Mouse (Mus musculus) bone marrow, adult 2 months (tissue): ENCODE results near the gene Gm11172. TPM values are rescaled to one million over a fixed set of nuclear protein-coding genes. Genes with fewer than 3 reads are reported as not detected.
"Not testable (repeated sequence)": the region's sequence is repeated elsewhere in the genome, so short reads cannot be mapped to it uniquely, and the experiment has no call there.

Experiments used
- H3K27ac ChIP-seq: fragments of 200-500 bp; 2 replicates; pipeline ENCODE4 v1.5.1; 2012; ENCODE audit warnings: low read depth, mild to moderate bottlenecking, control low read depth, inconsistent platforms, low read length; ENCODE audit not compliant: control insufficient read depth, poor library complexity, insufficient read depth
- H3K4me1 ChIP-seq: fragments of 200-500 bp; 2 replicates; pipeline ENCODE4 v1.6.1; 2011; ENCODE audit warnings: low read length; ENCODE audit not compliant: control insufficient read depth, insufficient read depth
- H3K4me3 ChIP-seq: fragments of 200-500 bp; replicated peaks from 2 replicates; pipeline ENCODE3; 2011; ENCODE audit warnings: mild to moderate bottlenecking, low read depth, low read length, control low read depth; ENCODE audit not compliant: control insufficient read depth
- CTCF ChIP-seq: fragments of 200-500 bp; IDR thresholded peaks from 2 replicates; pipeline ENCODE4 v1.5.1; 2011; ENCODE audit warnings: low read length, control low read depth; ENCODE audit not compliant: control insufficient read depth, insufficient read depth
- POLR2A ChIP-seq: fragments of 200-500 bp; IDR thresholded peaks from 2 replicates; pipeline ENCODE4 v1.6.1; 2011; ENCODE audit warnings: low read depth, mild to moderate bottlenecking, control low read depth, low read length, borderline replicate concordance; ENCODE audit not compliant: control insufficient read depth
- WGBS: fragments of 180-500 bp; shearing (Covaris S2); methylation state at CpG from one replicate; pipeline ENCODE4 v1.1.7; 2018; 5-methylcytosine and 5-hydroxymethylcytosine counted together
- polyA plus RNA-seq: library from polyadenylated mRNA; stranded (reverse); fragments of >200 nt; gene quantifications from 2 replicates; pipeline ENCODE4 v1.2.4, GENCODE M21; 2011; ENCODE audit warnings: low replicate concordance; ENCODE audit not compliant: missing spikeins, insufficient read depth, insufficient read length

Gene Gm11172
- polyA plus RNA-seq, 1 experiment, result not detected

DNA sequence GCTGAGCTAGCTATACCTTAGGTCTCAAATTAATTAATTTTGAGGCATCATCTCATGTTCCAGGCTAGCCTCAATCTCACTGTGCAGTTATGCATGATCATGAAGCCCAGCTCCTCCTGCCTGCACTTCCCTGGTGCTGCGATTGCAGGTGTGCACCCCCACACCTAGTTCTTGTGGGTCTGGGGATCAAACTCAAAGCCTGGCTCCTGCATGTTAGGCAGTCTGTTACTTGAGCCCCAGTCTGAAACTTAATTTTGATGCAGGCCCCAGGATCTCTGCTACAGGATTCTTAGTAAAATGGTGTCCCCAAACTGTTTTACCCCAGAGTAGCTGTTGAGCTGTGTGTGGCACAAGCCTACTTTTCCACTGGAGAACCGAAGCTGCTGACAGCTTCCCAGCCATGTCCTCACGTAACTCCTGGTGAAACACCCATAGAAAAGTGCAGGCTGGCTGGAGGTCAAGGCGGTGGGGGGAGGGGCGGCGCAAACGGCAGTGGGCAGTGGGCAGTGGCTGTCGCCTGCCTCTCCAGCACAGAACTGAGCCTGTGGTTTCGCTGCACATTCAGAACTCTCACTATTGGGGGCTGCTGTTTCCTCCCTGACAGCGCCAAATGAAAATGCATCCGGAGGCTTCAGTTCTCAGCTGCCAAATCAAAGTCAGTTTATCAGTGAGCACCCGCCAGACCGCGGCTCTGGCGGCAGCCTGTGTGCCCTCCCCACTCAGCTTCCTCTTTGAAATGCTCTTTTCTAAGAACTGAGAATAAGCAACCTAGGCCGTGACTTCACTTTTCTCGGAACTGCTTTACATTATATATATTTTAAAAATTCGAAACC is 31.0 kb downstream of the Gm11172 start:
- peak overlapping the region; percentile 67 for H3K27ac ChIP-seq
- H3K4me1 ChIP-seq, result peaks cover 3% of the 10 kb centered on the region; the same call in 1 of the 2 replicates
- TF ChIP-seq POLR2A (no peak), CTCF (no peak)
- 4% methylated on average over 18 of the region's 18 CpGs for WGBS
- H3K4me3 ChIP-seq, result peak overlapping the region; percentile 45

DNA sequence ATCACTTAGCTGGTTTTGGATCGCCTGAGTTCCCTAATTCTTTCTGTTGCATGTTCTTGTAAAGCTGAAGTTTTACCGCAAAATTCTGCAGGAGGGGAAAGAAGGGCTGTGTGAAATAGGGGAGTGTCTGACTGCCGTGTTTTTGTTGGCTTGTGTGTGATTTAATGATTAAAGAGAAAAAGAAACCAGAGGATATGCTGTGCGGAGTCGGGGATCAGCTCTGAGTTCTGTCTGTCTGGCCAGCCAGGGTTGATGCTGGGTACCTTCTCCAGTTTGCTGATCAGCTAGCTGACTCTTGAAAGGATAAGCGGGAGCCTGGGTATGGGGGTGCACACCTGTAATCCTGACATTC is 31.6 kb downstream of the Gm11172 start:
- H3K4me3 ChIP-seq, result no peak overlapping the region
- WGBS, result 10% methylated on average over 6 of the region's 6 CpGs

DNA sequence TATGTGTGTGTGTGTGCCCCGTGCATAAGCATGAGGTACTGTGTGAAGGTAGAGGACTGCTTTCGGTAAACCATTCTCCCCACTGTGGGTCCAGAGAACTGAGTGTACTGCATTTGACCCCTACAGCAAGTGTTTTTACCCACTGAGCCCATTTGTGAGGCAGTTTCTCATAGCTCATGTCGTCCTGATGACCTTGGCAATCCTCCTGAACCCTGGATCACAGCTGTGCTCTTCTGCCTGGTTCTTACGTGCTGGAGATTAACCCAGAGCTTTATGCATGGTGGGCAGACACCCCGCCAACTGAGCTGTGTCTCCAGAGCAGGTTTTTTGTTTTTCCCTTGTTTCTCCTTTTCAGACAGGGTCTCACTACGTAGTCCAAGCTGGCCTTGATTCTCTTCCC is 33.2 kb downstream of the Gm11172 start:
- H3K4me3 ChIP-seq, result no peak overlapping the region
- WGBS, result 85% methylated on average over 6 of the region's 6 CpGs
- TF ChIP-seq POLR2A (no peak), CTCF (no peak)
- no peak overlapping the region for H3K27ac ChIP-seq
- H3K4me1 ChIP-seq, result peaks cover 3% of the 10 kb centered on the region; the same call in 1 of the 2 replicates

More for the DNA sequence above, 31.6 kb downstream of the Gm11172 start:
- no peak for TF ChIP-seq POLR2A
- no peak for TF ChIP-seq CTCF
- H3K4me1 ChIP-seq, result peaks cover 3% of the 10 kb centered on the region; the same call in 1 of the 2 replicates
- H3K27ac ChIP-seq, result peak overlapping the region; percentile 27; the same call in 1 of the 2 replicates

DNA sequence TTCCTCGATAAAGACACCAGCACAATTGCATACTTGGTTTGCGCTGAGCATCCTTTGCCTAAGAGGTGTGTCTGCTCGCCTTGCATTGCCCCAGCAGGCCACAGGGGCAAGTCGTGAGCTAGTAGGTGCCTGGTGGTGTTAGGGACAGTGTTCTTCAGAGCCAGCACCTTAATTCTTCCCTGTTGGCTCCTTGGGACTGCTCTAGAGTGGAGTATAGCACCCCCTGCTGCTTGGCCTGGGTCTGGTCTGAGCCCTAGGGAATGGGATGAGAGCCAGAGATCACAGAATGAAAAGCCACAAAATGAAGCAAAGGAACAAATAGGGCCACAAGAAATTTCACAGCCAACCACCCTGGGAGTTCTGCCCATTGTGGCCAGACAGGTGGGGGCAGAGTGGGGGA is 33.8 kb downstream of the Gm11172 start:
- WGBS, result 61% methylated on average over 4 of the region's 4 CpGs
- TF ChIP-seq CTCF (peak; percentile 71), POLR2A (no peak)
- no peak overlapping the region for H3K4me3 ChIP-seq
- no peak overlapping the region for H3K27ac ChIP-seq
- peaks cover 3% of the 10 kb centered on the region; the same call in 1 of the 2 replicates for H3K4me1 ChIP-seq

DNA sequence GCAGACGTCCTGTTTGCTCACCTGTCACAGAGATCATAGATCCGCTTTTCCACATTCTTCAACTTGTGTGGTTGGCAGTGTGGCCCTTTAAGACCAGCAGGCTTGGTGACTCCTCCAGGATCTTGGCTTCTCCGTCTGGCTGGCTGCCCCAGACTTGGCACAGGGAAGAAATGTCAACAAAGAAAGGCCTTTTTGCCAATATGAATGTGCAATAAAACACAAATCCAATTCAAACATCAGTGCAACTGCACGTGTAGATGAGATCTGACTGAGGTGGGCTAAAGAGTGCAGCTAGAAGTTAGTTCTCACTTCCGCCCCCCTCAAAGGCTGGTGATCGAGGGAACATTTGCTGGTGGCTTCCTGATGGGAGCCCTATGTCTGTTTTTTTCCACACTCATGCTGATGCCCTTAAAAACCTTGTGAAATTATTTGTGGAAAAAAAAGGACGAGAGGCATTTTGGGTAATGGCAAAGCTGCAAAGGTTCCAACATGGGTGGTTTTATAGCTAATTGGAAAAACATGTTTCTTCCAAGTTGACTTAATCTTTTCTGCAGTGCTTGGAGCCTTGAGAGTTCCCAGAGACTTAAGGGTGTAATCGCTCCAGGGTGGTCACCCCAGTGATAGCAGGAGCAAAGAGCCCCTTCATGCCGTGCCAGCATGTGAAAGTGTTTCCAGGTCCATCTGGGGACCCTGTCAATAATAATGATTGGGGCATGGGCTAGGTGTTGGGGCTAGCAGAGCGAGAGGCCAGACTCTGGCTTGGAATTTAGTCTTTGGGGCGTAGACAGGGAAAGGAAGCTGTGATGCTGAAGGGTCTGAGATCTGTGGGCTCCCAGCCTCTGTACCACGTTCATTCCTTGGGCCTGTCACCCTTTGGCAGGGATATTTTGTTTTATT is 37.5 kb downstream of the Gm11172 start:
- TF ChIP-seq POLR2A (no peak), CTCF (no peak)
- no peak overlapping the region for H3K4me3 ChIP-seq
- 79% methylated on average over 12 of the region's 12 CpGs for WGBS
- no peak overlapping the region for H3K27ac ChIP-seq
- no peaks in the 10 kb centered on the region; the same call in 1 of the 2 replicates for H3K4me1 ChIP-seq

DNA sequence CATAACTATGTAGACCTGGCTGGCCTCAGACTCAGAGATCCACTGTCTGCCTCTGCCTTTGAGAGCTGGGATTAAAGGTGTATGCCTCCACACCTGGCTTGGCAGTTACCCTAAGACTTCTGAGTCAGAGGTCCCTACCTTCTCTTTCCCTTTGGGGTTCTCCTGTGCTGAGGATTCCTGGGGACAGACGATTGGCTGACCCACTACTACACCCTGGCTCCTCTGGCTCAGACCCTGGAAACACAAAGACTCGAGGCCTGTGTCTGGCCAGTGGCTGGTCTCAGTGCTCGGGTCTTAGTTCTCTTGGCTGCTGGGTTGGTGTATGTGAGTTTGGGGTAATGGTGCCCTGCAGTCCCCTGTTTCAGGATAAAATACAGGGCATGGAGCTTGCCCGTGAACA is 38.2 kb downstream of the Gm11172 start:
- Histone ChIP-seq H3K27ac (no peak overlapping the region), H3K4me3 (no peak overlapping the region), H3K4me1 (no peaks in the 10 kb centered on the region; the same call in 1 of the 2 replicates)
- no peak for TF ChIP-seq POLR2A
- no peak for TF ChIP-seq CTCF
- 77% methylated on average over 4 of the region's 4 CpGs for WGBS

DNA sequence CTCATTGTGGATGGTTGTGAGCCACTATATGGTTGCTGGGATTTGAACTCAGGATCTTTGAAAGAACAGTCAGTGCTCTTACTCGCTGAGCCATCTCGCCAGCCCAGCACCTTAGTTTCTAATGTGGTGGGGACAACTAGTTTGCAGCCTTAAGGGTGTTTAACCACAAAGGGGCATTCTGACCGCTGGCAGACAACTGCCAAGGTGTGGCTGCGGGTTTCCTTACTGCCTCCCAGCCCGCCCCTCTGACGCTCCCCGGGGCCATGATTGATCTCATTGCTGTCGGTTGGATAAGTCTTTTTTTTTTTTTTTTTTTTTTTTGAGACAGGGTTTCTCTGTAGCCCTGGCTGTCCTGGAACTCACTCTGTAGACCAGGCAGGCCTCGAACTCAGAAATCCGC is 39.5 kb downstream of the Gm11172 start:
- WGBS, result 66% methylated on average over 10 of the region's 10 CpGs

DNA sequence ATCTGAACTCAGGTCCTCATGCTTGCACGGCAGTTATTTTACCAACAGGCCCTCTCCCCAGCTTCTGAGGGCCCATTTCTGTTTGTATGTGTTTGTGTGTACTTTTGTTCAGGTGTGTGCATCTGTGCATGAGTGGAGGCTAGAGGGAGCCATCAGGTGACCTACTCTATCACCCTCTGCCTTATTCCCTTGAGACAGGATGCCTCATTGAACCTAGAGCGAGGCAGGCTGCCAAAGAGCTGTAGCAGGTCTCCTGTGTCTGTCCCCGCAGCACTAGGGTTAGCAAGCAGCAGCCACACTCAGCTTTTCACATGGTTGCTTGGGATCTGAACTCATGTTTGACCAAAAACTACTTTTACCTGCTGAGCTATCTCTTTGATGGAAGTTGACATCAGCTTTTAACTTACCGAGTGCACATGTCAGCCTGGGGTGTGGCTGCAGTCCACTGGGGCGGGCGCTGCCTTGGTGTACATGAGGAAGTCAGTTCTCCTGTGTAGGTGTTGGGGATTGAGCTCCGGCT is 47.1 kb downstream of the Gm11172 start:
- Histone ChIP-seq H3K4me3 (no peak overlapping the region), H3K27ac (no peak overlapping the region), H3K4me1 (peaks cover 1% of the 10 kb centered on the region)
- 77% methylated on average over 7 of the region's 7 CpGs for WGBS
- TF ChIP-seq CTCF, result no peak
- TF ChIP-seq POLR2A, result no peak

More for the DNA sequence above, 39.5 kb downstream of the Gm11172 start:
- H3K4me1 ChIP-seq, H3K4me3 ChIP-seq, H3K27ac ChIP-seq: not testable (repeated sequence)
